Mouse (Mus musculus) colon, adult 2 months (tissue): ENCODE measurements around the gene Cdh12. TPM values are rescaled to one million over a fixed set of nuclear protein-coding genes. Genes with fewer than 3 reads are reported as not detected.

Experiments used
- polyA plus RNA-seq: library from polyadenylated mRNA; depleted of rRNA; stranded (reverse); fragments of >200 nt; gene quantifications from 2 replicates; pipeline ENCODE4 v1.2.3, GENCODE M21; 2012; rRNA removed

Gene Cdh12
- not detected in 2 replicates for polyA plus RNA-seq

DNA sequence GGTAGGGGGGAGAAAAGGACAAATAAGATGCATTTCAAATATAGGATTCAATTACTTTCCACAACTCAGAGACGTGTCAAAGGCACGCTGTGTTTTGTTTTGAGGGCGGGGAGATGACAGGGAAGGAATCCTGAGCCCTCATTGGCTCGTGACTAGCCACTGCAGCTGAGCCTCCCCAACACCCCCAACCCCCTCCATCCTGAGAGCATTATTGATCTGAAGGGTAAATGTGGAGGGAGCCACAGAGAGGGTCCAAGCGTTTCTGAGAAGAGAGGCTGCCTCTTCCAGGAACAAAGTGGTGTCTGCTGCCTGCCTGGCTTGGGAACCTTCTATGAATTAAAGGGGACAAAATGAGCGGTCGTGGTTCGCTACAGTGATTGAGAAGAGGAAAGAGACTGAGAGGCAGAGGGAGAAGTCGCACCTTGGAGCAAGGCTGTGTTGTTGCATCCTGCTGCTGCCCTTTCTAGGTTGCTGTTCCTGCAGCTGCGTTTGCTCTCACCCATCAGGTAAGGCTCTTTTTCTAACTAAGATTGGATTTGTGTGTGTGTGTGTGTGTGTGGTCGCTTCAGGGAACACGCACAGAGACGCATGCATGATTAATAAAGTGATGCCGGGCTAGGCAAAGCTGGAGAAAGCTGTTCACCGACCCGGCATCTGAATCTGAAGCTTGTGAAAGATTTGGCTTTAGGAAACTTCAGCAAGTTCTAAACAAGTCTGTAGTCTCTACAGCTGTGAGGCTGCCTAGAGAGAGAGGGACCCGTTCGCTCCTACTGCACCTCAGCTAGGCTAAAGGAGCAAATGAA lies at the start of gene Cdh12:
Gene Cdh12 (plus strand): TSS at position 405 of the 803 bp plus-strand sequence.

DNA sequence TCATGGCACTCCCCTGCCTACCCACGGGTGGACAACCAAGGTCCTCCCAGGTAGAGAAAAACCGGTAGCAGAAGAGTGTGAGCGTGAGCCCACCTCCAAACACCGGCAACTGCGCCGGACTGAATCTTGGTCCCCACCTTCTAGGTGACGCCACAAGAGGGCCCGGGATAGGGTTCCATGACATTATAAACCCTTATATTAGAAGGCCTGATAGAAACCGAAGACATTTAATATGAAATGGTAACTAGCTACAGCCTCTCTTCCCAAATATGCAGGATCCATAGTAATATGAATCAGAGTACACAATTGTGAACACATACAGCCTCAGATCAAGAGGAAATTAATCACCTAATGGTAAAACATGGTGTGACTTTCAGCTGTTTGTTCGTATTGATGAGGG lies 217.6 kb downstream of the Cdh12 start, which contains the start of gene Acot10:
Gene Acot10 (minus strand): TSS at position 101 of the 400 bp plus-strand sequence.

Other genes with a start within 250 kb of the Cdh12 start
- gene Acot10, start 217.5 kb downstream of the Cdh12 start, polyA plus RNA-seq = not detected in 2 replicates